Mouse (Mus musculus) gastrocnemius, adult 18-20 months (tissue): ENCODE measurements around the gene Mael. TPM values are rescaled to one million over a fixed set of nuclear protein-coding genes. Genes with fewer than 3 reads are reported as not detected.

Source experiments
- DNase-seq: peaks from one replicate; pipeline ENCODE4 v3.0.0; 2021; ENCODE audit warnings: low spot score
- total RNA-seq, 2 experiments: library from RNA; stranded (reverse); gene quantifications; 2 replicates each; pipeline ENCODE4 v1.2.3; 2021

Mael gene
- total RNA-seq, 2 experiments from 2014 or later: not detected

- DNase-seq: no peak
Observed at GRCm38 (mm10) chr1:166209371-166209770, 29.2 kb downstream of the Mael start.

GRCm38 (mm10) chr1:166205159-166205558 lies 33.4 kb downstream of the Mael start:
- DNase-seq: no peak

DNA sequence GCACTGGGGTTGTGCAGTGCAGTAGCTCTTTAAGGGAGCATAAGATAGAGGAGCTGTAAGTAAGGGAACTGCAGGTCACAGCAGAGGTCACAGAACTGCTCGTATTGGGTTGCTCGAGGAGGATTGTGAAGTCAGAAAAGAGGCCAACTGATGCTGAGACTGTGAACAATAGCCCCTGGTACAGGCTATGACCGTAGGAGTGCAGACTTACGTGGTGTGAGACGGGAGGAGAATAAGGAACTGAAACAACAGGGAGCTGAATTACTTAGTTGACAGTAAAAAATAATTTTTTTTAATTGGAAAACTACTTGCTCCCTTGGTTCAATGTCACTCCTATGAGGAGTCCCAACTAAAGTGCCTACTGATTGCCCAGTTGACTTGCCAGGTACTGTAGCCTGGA lies 34.4 kb downstream of the Mael start:
- DNase-seq: no peak

GRCm38 (mm10) chr1:166189821-166190220 lies 48.7 kb downstream of the Mael start:
- no peak for DNase-seq

DNA sequence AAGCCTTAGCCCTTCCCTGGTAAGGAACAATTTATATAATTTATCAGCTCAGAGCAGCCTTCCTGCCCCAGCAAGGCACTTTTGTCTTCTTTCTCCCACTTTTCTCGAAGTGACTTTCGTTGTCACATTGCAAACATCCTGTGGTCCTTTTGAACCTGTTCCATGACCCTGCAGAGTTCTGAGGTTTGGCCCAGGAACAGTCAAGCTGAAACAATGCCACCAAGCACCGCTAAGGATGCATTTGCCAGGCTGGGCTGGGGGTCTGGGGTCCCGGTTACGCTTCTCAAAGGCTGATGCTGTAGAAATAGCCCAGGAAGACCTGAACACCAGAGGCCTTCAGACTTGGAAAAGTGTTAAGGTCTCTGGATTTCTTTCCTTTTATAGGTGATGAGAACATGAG lies 53.2 kb downstream of the Mael start:
- no peak for DNase-seq

GRCm38 (mm10) chr1:166184391-166185229 lies 53.9 kb downstream of the Mael start:
- no peak for DNase-seq

GRCm38 (mm10) chr1:166182952-166183627 lies 55.5 kb downstream of the Mael start:
- no peak for DNase-seq

DNA sequence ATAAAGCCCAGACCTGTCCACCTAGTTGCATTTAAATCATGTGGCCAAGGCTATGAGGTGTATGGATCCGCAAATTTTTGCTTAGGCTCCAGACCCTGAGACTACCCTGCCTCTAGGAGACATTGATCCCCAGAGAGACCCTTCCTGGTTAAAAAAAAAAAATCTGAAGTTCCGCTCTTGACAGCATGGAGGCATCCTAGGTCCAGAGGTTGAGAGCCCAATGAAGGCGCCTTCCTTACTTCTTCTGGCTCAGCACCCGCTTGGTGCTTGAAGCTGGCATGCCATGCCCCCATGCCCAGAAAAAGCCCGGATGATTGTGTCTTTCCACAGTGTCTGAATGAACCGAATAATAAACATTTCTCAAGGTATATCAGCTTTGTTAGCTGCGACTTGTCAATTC lies 57.0 kb downstream of the Mael start:
- no peak for DNase-seq

DNA sequence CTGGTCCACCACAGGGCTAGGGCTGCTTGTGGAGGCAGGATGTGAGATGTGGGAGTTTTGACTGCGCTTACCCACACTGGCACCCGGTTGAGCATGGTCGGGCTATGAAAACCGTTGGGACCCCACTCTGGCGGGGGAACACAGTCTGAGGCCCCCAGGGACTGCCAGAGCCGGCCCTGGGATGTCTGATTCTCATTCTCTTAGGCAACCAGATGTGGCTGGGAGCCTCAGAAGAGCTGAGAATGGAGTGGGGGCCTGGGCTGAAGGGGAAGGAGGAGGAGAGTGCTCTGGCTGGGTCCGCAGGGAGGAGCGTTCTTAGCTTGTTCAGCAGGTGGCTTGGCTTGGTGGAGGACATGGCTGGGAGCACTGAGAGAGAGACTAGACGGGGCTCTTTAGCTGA lies 64.9 kb downstream of the Mael start:
- DNase-seq: no peak

DNA sequence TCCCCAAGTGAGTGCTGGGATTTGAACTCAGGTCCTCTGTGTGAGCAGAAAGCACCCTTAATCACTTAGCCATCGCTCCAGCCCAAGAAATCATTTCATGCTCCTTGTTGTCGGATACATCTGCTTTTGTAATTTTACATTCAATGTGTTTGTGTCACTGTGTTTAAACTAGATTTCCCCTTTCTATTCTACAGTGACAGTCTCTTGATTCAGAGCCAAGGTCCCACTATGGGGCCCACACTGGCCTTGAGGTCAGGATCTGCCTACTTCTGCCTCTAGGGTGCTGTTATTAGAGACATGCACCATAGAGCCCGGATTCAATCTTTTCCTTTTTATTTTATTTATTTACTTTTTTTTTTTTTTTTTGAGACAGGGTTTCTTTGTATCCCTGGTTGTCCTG lies 65.6 kb downstream of the Mael start:
- no peak for DNase-seq

GRCm38 (mm10) chr1:166170852-166171251 lies 67.7 kb downstream of the Mael start:
- no peak for DNase-seq

DNA sequence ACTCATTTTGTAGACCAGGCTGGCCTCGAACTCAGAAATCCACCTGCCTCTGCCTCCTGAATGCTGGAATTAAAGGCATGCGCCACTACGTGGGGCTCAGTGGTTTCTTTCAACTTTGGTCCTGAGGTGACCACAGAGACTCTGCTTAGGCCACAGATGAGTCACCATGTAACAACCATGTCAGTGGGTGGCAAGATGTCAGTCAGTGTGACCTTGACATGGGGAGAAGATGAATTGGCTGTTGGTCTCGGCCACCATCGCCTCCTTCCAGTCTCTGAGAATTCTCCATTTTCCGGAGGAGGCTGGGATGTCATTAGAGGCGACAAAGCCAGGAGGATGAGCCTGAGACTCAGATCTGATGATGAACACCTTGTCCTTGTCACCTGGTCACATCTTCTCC lies 68.8 kb downstream of the Mael start:
- no peak for DNase-seq

DNA sequence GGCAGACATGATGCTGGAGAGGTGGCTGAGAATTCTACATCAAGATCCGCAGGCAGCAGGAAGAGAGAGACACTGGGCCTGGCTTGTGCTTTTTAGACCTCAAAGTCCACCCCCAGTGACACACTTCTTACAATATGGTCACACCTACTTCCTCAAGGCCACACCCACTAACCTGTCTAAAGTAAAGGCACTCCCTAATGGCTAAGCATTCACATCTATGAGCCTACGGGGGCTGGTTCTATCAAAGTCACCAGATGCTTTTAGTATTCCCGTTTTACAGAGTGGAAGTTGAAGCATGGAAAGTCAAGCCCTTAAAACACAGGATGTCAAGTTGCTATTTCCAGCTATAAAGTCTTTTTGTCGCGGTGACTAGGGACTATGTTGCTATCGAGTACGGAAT lies 70.5 kb downstream of the Mael start:
- no peak for DNase-seq

DNA sequence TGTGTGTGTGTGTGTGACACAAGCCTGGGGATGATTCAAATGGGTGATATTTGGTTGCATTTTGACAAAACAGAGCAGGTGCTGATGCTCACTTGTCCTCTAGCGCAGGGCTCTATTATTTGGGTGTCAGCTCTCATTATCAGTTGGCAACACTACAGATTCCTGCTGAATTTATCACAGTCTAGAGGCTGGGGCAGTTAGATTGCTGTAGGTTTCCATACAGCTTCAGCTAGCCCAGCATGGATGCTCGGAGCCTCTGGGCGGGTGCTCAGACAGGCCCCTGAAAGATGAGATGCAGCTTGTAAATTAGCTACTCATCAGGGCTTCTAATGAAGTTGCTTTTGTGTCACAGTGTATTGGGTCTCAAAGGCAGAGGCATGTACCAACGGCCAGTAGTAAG lies 71.1 kb downstream of the Mael start:
- DNase-seq: no peak

DNA sequence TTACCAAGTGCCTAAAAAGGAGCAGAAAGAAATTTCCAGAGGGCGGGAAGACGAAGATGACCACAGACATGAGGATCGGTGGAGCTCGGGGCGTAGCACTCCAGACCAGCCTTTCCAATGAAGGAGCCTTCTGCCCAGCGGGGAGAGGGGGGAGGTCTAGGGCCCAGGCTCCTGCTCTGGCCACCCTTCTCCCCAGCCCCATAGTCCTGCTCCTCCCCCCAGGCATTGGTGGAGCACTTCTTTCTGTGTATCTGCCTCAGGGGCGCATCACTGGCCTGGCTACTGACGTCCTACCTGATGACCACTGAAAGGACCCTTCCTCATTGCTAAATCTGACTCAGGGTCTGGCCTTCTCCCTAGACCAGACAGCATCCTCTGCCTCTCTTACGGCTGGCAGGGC lies 73.4 kb downstream of the Mael start:
- no peak for DNase-seq

GRCm38 (mm10) chr1:166164580-166164979 lies 74.0 kb downstream of the Mael start:
- DNase-seq: no peak

- DNase-seq: peak; percentile 70
Observed at GRCm38 (mm10) chr1:166160569-166161445, 77.7 kb downstream of the Mael start.

DNA sequence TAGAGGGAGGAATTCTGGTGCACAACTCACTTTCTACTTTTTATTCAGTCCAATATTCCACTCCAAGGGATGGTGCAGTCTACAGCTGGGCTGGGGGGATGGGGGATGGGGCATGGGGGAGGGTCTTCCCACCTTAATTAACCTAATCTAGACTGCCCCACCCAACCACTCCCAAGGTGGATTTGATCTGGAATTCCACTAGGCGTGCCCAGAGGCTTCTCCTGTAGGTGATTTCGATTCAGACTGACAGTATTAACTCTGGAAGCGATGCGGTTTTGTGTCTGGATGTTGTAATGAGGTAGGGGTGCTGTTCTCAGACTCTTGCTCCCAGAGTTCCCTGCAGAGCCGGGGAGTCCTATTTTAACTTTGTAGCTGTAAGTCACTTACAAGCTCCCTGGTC lies 78.4 kb downstream of the Mael start:
- no peak for DNase-seq

DNA sequence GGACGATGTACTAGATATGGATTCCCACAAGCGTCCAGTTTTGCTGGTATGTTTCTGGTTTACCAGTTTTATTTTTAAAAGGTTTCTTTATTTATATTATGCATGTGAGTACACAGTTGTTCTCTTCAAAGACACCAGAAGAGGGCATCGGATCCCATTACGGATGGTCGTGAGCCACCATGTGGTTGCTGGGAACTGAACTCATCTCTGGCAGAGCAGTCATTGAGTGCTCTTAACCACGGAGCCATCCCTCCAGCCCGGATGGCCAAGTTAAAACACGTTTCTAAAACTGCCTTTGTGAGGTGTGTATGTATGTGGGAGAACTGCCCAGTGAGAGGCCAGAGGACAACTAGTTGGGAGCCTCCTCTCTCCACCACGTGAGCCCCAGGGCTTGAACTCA lies 79.9 kb downstream of the Mael start:
- DNase-seq: no peak

- no peak for DNase-seq
Observed at GRCm38 (mm10) chr1:166157712-166158111, 80.8 kb downstream of the Mael start.

DNA sequence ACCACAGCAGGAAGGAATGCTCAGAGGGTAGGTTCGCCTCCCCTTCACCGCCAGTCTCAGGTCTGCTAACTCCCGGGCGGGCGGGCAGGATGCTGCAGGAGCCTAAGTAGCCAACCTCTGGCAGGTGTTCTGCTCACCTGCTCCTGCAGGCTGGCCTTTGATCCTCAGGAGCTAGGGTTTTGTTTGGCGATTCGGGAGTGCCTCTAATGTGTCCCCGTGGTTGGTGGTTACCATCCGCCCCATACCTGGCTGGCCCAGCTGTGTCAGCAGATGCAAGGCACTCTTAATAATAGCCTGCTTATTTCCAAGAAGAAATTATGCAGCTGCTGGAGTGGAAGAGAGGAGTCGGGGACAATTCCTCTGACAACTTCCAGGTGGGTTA lies 83.4 kb downstream of the Mael start:
- no peak for DNase-seq
